Mouse (Mus musculus) spleen, embryonic (tissue): ENCODE measurements at regions not wholly inside any gene's neighbourhood (a gene's known extent, or its start where the extent isn't known, plus 50 kb on each side); places are given as distances from the start of the nearest gene placed in this dataset.

Experiments used
- CTCF ChIA-PET: fragments of 350-600 bp; sonication (Branson Sonifier 250); formaldehyde crosslinking; loops from one replicate; lab custom pipeline; 2022; lab: Charles Lee

DNA sequence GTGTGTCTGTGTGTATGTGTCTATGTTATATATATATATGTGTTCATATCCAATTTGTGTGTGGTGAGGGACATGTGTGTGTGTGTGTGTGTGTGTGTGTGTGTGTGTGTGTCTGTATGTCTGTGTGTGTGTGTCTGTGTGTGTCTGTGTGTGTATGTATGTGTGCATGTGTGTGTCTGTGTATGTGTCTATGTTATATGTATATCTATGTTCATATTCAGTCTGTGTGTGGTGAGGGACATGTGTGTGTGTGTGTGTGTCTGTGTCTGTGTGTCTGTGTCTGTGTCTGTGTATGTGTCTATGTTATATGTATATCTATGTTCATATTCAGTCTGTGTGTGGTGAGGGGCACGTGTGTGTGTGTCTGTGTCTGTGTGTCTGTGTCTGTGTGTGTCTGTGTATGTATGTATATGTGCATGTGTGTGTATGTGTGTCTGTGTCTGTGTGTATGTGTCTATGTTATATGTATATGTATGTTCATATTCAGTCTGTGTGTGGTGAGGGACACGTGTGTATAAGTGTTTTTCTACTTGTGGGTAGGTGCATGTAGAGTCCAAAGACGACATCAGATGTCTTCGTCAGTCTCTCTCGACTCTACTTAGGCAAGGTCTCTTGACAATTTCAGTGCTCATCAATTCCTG is 370.5 kb upstream of the Slc7a11 start:
- CTCF ChIA-PET = no interaction called here

DNA sequence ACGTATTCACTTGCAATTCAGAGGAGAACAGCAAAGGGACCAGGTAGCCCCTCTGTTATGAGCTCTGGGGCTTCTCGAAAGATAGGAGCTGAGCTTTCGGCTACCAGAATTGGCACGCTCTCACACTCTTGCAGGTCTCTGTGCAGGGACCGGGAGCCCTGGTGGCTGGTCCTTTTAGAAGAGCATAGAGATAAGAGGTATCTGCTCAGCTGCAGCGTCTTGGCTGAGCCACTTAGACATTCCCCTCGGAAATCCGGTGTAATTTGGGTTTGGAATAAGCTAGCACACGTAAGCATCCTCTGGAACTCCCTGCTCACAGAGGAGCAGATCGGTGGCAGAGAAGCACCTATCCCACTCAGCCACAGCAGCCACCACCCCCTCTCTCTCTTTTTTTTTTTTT is 372.3 kb upstream of the Slc7a11 start:
- CTCF ChIA-PET = interaction anchor here (0.6 kb wide), 1 partner anchor 12 kb away, joined by 3 read pairs; no protein-coding TSS in a partner anchor

- CTCF ChIA-PET = no interaction called here
Observed at GRCm38 (mm10) chr3:50816479-50816878, 373.1 kb upstream of the Slc7a11 start.

GRCm38 (mm10) chr3:50817361-50817760 is 373.9 kb upstream of the Slc7a11 start:
- CTCF ChIA-PET = no interaction called here

DNA sequence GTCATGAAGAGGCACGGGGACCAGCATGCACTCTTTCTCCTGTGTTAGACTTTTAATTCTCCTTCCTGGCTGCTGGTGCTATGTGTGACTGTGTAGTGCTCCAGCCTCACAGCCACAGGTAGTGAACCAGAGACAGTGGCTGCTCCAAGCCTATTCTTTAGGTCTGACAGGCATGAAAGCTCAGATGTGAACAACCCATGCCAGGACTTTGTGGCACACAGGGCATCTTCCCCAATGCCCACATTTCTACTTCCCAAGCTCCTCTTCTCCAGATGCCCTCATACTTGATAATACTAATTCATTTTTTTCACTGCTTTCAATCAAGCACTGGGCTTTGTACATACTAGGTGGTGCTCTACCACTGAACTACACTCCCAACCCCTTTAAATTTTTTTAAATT is 377.4 kb upstream of the Slc7a11 start:
- CTCF ChIA-PET = no interaction called here

GRCm38 (mm10) chr3:50825534-50826423 is 382.4 kb upstream of the Slc7a11 start:
- CTCF ChIA-PET = no interaction called here

DNA sequence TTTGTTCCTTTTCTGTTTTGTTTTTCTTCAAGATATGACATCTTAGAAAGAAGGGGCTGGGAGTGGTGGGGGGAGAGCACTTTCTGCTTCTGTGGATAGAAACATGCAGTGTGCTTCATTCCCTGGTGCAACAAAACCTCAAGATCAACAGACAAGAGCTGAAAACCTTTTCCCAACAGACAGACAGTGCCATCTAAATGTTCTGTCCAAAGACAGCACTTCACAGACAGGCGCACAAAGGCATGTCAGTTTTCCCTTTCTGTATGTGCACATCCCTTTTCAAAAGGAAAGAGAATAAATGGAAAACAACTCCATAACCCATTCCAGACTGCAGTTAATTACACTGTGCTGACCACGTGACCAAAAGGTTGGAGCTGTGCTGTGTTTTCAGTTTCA is 383.0 kb upstream of the Slc7a11 start:
- CTCF ChIA-PET = no interaction called here

- CTCF ChIA-PET = no interaction called here
Observed at GRCm38 (mm10) chr3:50829211-50829610, 385.8 kb upstream of the Slc7a11 start.

- CTCF ChIA-PET = interaction anchor here (0.7 kb wide), 1 partner anchor 103 kb away, joined by 3 read pairs; no protein-coding TSS in a partner anchor
Observed at GRCm38 (mm10) chr3:50830446-50830845, 387.0 kb upstream of the Slc7a11 start.

- CTCF ChIA-PET = no interaction called here
Observed at GRCm38 (mm10) chr3:50830926-50831325, 387.5 kb upstream of the Slc7a11 start.

DNA sequence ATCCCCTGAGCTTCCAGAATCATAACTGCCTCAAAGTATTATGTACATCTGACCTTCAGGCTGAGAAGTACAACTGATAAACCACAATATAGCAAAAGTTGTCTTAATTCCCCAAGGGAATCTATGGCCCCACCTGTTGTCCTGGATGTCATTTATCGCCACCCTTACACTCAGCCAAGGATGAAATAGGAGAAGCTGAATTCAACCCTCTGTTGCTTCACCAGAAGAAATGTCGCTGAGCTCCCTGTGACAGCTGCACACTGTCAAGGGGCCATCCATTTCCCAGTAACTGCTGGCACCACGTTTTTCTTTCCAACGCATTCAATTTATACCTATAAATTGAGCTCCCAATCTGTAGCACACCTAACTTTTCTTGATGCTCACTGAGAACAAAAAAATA is 382.0 kb upstream of the Noct start:
- CTCF ChIA-PET = no interaction called here

DNA sequence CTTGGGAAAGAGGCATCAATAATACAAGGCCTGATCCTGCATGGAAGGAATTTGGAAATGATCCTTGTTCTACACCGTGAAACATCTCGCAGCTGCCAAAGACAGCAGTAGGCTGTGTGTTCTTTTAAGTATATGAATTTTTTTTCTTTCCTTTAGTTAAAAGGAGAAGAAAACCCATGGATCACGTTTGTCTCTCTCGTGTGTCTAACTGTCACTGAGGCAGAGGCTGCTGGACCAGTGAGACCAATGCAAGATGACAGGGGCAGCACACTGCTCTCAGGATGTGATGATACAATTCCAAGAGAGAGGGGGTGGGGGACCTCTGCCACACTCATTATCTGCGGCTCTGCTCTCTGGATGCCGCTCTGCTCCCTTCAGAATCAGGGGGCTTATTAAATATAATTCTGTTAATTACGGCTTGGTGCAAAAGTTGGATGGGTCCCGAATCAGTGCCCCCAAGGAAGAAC is 379.4 kb upstream of the Noct start:
- CTCF ChIA-PET = no interaction called here

- CTCF ChIA-PET = no interaction called here
Observed at GRCm38 (mm10) chr3:50845311-50845710, 378.9 kb upstream of the Noct start.

DNA sequence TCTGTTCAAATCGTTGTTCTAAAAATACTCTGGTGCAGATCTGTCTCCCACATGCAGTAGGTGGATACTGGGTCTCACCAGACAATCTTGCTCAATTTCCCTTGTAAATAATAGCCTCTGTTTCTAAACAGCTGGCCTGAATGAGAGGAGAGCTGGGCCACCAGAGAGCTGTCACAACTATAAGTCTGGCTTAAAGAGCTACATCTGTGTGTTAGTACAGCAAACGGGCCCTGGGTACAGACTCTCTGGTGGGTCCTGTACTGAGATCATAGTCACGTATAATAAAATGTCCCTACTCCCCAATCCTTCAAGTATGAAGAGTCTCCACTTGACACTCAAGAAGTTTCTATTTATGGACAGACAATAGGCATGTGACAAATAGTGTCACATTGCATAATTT is 375.7 kb upstream of the Noct start:
- CTCF ChIA-PET = no interaction called here

- CTCF ChIA-PET = no interaction called here
Observed at GRCm38 (mm10) chr3:50851083-50851637, 373.1 kb upstream of the Noct start.

DNA sequence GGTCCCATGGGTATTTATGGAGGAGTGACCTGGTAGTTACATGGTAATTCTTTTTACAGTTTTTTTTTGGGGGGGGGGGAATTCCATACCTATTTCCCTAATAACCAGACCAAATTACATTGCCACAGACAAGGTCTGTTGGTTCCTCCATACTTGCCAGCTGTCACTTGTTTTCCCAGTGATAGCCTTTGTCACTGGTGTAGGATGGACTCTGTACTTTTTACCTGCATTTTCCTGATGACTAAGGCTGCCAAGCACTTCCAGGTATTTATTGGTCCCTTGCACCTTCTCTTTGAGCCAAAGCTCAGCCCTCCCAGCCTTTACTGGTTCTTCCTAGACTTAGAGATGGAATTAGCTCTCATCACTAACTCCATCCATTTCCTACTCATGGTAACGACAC is 357.1 kb upstream of the Noct start:
- CTCF ChIA-PET = no interaction called here

DNA sequence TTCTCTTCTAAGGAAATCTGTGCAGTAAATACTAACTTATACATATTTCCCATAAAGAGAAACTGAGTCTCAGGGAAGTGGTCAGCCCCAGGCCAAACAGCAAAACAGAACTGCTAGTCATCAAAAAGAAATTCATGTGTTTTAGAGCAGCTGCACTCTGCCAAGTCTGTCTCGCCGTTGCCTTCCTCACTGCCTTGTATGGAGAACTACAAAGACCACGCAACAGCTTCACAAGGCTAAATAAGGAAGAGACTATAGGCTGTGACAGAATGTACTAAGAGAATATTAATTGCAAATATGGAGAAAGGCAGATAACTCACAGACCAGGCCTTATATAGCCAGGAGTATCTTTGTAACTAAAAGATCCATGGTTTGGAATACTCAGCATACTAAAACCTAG is 355.0 kb upstream of the Noct start:
- CTCF ChIA-PET = no interaction called here

DNA sequence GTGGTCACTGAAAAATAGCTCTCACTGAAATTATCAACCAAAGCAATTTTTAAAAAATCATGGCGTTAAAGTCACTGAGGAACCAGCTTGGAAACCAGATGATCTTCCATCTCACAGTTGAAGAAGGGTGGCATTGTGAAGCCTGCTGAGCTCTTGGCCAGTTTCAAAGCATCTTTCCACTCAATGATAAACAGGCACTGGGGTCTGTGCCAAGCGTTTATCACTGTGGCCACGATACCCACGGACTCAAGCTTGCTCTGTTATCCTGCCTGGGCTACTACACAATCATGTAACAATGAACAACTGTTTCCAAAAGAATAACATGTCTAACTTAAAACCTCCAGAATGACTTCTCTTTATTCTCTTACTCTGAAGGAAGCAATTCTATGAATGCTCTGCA is 345.2 kb upstream of the Noct start:
- CTCF ChIA-PET = no interaction called here

DNA sequence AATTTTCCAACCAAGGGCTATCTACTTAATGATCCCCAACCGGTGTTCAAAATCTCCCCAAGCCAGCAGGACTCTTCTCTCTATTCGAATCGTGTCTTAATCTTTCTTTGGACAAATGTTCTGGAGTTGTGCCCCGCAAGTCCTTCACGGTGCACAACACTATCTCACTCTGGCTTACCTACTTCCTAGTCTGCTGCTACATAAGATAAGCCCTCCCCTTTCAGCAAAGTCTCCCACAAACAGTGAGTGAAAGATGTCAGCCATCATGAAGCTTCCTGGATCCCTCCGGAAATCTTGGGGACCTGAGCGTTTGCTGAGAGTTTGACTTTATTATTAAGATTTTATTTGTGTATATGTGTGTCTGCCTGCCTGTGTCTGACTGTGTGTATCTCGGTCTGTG is 344.7 kb upstream of the Noct start:
- CTCF ChIA-PET = no interaction called here

GRCm38 (mm10) chr3:50881437-50882248 is 342.6 kb upstream of the Noct start:
- CTCF ChIA-PET = no interaction called here

- CTCF ChIA-PET = no interaction called here
Observed at GRCm38 (mm10) chr3:50882249-50882733, 342.0 kb upstream of the Noct start.

DNA sequence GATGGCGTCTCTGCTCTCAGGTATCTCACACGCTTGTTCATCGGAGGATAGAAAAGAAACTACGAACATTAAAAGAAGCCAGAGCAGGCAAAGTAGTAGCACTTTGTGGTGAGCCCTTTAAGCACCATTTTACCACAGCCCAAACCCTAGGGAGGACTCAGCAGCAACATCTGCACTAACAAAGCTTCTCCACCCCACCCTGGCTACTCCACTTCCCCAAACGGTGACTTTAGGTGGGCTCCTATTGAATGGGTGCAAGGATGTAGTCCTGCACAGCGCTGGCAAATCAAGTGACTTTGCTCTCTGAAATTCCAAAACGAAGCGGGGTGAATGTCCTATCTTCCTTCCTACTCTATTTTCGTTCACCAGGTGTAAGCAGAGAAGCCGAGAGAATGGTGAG is 337.9 kb upstream of the Noct start:
- CTCF ChIA-PET = no interaction called here
